Mouse (Mus musculus) MEL (cell line): ENCODE results near the gene Snx4. TPM values are rescaled to one million over a fixed set of nuclear protein-coding genes. Genes with fewer than 3 reads are reported as not detected.

Experiments used
- DNase-seq: peaks from one replicate; pipeline ENCODE4 v3.0.0; 2011; ENCODE audit warnings: low read depth, low spot score
- H3K27ac ChIP-seq: 2 replicates; pipeline ENCODE4 v1.5.1; 2012; ENCODE audit warnings: low read depth, mild to moderate bottlenecking, control low read depth, low read length, moderate library complexity; ENCODE audit not compliant: control insufficient read depth
- H3K27me3 ChIP-seq, 2 experiments: fragments of 150-350 bp in 1 of 2; sonication (generic) in 1 of 2; 2 replicates each; pipeline ENCODE4 v1.6.1; 2012; ENCODE audit warnings: low read length in 2 of 2, mild to moderate bottlenecking in 2 of 2, improper control_type of control experiment in 1 of 2, moderate library complexity in 1 of 2; ENCODE audit not compliant: insufficient read depth in 2 of 2, control insufficient read depth in 1 of 2
- H3K36me3 ChIP-seq, 2 experiments: 2 replicates each; pipeline ENCODE4 v1.6.1; 2012 to 2014; ENCODE audit warnings: low read length in 2 of 2, improper control_type of control experiment in 1 of 2, inconsistent platforms in 1 of 2, mild to moderate bottlenecking in 1 of 2; ENCODE audit not compliant: insufficient read depth in 2 of 2, control insufficient read depth in 1 of 2
- H3K4me1 ChIP-seq, 2 experiments: fragments of 150-350 bp in 1 of 2; sonication (generic) in 1 of 2; 2 replicates each; pipeline ENCODE4 v1.6.1; 2012; ENCODE audit warnings: low read length in 2 of 2, improper control_type of control experiment in 1 of 2, mild to moderate bottlenecking in 1 of 2; ENCODE audit not compliant: insufficient read depth in 2 of 2, control insufficient read depth in 1 of 2
- H3K4me3 ChIP-seq, 2 experiments: fragments of 150-350 bp in 1 of 2; sonication (generic) in 1 of 2; 2 replicates each; pipeline ENCODE4 v1.5.1; 2012; ENCODE audit warnings: low read depth in 2 of 2, low read length in 2 of 2, mild to moderate bottlenecking in 2 of 2, moderate library complexity in 2 of 2, control low read depth in 1 of 2, improper control_type of control experiment in 1 of 2; ENCODE audit not compliant: control insufficient read depth in 1 of 2, insufficient read depth in 1 of 2
- H3K79me2 ChIP-seq: 2 replicates; pipeline ENCODE4 v1.6.1; 2012; ENCODE audit warnings: mild to moderate bottlenecking, low read length, moderate library complexity; ENCODE audit not compliant: control insufficient read depth, poor library complexity, insufficient read depth
- H3K9ac ChIP-seq: 2 replicates; pipeline ENCODE4 v1.6.1; 2012; ENCODE audit warnings: low read depth, mild to moderate bottlenecking, control low read depth, low read length, moderate library complexity; ENCODE audit not compliant: control insufficient read depth, poor library complexity, severe bottlenecking
- H3K9me3 ChIP-seq: fragments of 150-350 bp; sonication (generic); replicated peaks from 2 replicates; pipeline ENCODE4 v1.6.1; 2012; ENCODE audit warnings: mild to moderate bottlenecking, low read length, improper control_type of control experiment, moderate library complexity; ENCODE audit not compliant: insufficient read depth
- CHD1 ChIP-seq: IDR thresholded peaks from 2 replicates; pipeline ENCODE4 v1.6.1; 2012; ENCODE audit warnings: low read depth, mild to moderate bottlenecking, inconsistent platforms, low read length, improper control_type of control experiment
- E2F4 ChIP-seq: IDR thresholded peaks from 2 replicates; pipeline ENCODE4 v1.6.1; 2011; ENCODE audit warnings: low read depth, low read length, improper control_type of control experiment, borderline replicate concordance
- ELF1 ChIP-seq: IDR thresholded peaks from 2 replicates; pipeline ENCODE4 v1.6.1; 2014; ENCODE audit warnings: low read depth, mild to moderate bottlenecking, inconsistent platforms, low read length, improper control_type of control experiment, moderate library complexity
- EP300 ChIP-seq, 2 experiments: IDR thresholded peaks; 2 replicates each; pipeline ENCODE4 v1.6.1; 2011; ENCODE audit warnings: improper control_type of control experiment in 2 of 2, low read length in 2 of 2, low read depth in 1 of 2, mild to moderate bottlenecking in 1 of 2
- ETS1 ChIP-seq: IDR thresholded peaks from 2 replicates; pipeline ENCODE4 v1.6.1; 2012; ENCODE audit warnings: low read depth, mild to moderate bottlenecking, inconsistent platforms, low read length, improper control_type of control experiment, moderate library complexity
- KAT2A ChIP-seq: conservative IDR thresholded peaks from 2 replicates; pipeline ENCODE4 v1.6.1; 2012; ENCODE audit warnings: low read depth, low read length, improper control_type of control experiment, inconsistent platforms
- MAX ChIP-seq: IDR thresholded peaks from 2 replicates; pipeline ENCODE4 v1.6.1; 2011; ENCODE audit warnings: low read length, improper control_type of control experiment
- MYB ChIP-seq: IDR thresholded peaks from 2 replicates; pipeline ENCODE4 v1.6.1; 2011; ENCODE audit warnings: mild to moderate bottlenecking, low read depth, low read length, improper control_type of control experiment
- NELFE ChIP-seq: IDR thresholded peaks from 2 replicates; pipeline ENCODE4 v1.6.1; 2011; ENCODE audit warnings: low read depth, low read length, improper control_type of control experiment
- NRF1 ChIP-seq: IDR thresholded peaks from 2 replicates; pipeline ENCODE4 v1.6.1; 2014; ENCODE audit warnings: low read depth, mild to moderate bottlenecking, inconsistent platforms, low read length, improper control_type of control experiment, moderate library complexity; ENCODE audit not compliant: poor library complexity, insufficient read depth, severe bottlenecking
- POLR2A ChIP-seq, 2 experiments: IDR thresholded peaks; 2 replicates each; pipeline ENCODE4 v1.6.1; 2011 to 2012; ENCODE audit warnings: low read length in 2 of 2, mild to moderate bottlenecking in 2 of 2, control low read depth in 1 of 2, improper control_type of control experiment in 1 of 2, low read depth in 1 of 2, moderate library complexity in 1 of 2; ENCODE audit not compliant: control insufficient read depth in 1 of 2, insufficient read depth in 1 of 2, poor library complexity in 1 of 2
- POLR2AphosphoS2 ChIP-seq: IDR thresholded peaks from 2 replicates; pipeline ENCODE4 v1.6.1; 2011; ENCODE audit warnings: low read length, improper control_type of control experiment
- TCF12 ChIP-seq: IDR thresholded peaks from 2 replicates; pipeline ENCODE4 v1.6.1; 2014; ENCODE audit warnings: low read depth, mild to moderate bottlenecking, inconsistent platforms, low read length, improper control_type of control experiment, moderate library complexity
- UBTF ChIP-seq: IDR thresholded peaks from 2 replicates; pipeline ENCODE4 v1.6.1; 2012; ENCODE audit warnings: low read depth, mild to moderate bottlenecking, inconsistent platforms, low read length, improper control_type of control experiment, moderate library complexity, borderline replicate concordance; ENCODE audit not compliant: insufficient read depth
- ZC3H11A ChIP-seq: IDR thresholded peaks from 2 replicates; pipeline ENCODE4 v1.6.1; 2012; ENCODE audit warnings: low read depth, mild to moderate bottlenecking, inconsistent platforms, low read length, improper control_type of control experiment
- ZKSCAN1 ChIP-seq: IDR thresholded peaks from 2 replicates; pipeline ENCODE4 v1.6.1; 2012; ENCODE audit warnings: low read depth, mild to moderate bottlenecking, inconsistent platforms, low read length, improper control_type of control experiment, moderate library complexity
- polyA plus RNA-seq, 2 experiments: library from polyadenylated mRNA; stranded (reverse) in 1 of 2; unstranded in 1 of 2; fragments of >175 nt in 1 of 2; fragments of >200 nt in 1 of 2; gene quantifications; 2 replicates each; pipeline versions ENCODE4 v1.2.1 to v1.2.4; 2012; ENCODE audit warnings: low replicate concordance in 2 of 2, low read depth in 1 of 2; ENCODE audit not compliant: insufficient read length in 2 of 2, insufficient read depth in 1 of 2, missing spikeins in 1 of 2
- total RNA-seq: library from RNA; depleted of rRNA; stranded (reverse); fragments of 300-350 nt; gene quantifications from 2 replicates; pipeline ENCODE4 v1.2.3, GENCODE M21; 2012

Gene Snx4
- total and polyA plus RNA-seq, 3 experiments: 34.7 to 36.1 TPM; not detected in 1

- H3K4me3 ChIP-seq: no peak overlapping the region
- H3K4me1 ChIP-seq: no peaks in the 10 kb centered on the region
- H3K36me3 ChIP-seq: no peaks in the 10 kb centered on the region
- no peak for DNase-seq
- TF ChIP-seq ELF1 (no peak), POLR2A (IDR thresholded peaks at IDR 0.05; ENCODE audit: control insufficient read depth in 1 of 2, insufficient read depth in 1 of 2, low read depth in 1 of 2, low read length in 2 of 2, poor library complexity in 1 of 2) (no peak), NELFE (no peak), POLR2AphosphoS2 (no peak), CHD1 (no peak), MAX (no peak), E2F4 (no peak), UBTF (no peak), NRF1 (no peak)
- no peak overlapping the region for H3K9ac ChIP-seq
- H3K9me3 ChIP-seq: no peaks in the 10 kb centered on the region
- H3K79me2 ChIP-seq: no peaks in the 10 kb centered on the region
- no peak overlapping the region for H3K27ac ChIP-seq
- H3K27me3 ChIP-seq: peaks cover 1% of the 10 kb centered on the region in 2 experiments; a peak in 2 of 4 replicates
Measured at GRCm38 (mm10) chr16:33325704-33326455, 74.6 kb downstream of the Snx4 start.

- Histone ChIP-seq H3K27ac (no peak overlapping the region), H3K9me3 (no peaks in the 10 kb centered on the region), H3K9ac (no peak overlapping the region), H3K36me3 (no peaks in the 10 kb centered on the region), H3K4me1 (no peaks in the 10 kb centered on the region), H3K4me3 (no peak overlapping the region), H3K27me3 (peaks cover 1% of the 10 kb centered on the region in 2 experiments; a peak in 2 of 4 replicates), H3K79me2 (no peaks in the 10 kb centered on the region)
- DNase-seq: no peak
- TF ChIP-seq MYB (no peak), TCF12 (no peak), POLR2AphosphoS2 (no peak), CHD1 (no peak), ZC3H11A (no peak), KAT2A (no peak), EP300 (IDR thresholded peaks at IDR 0.05; ENCODE audit: low read depth in 1 of 2, low read length in 2 of 2) (no peak), ZKSCAN1 (no peak), E2F4 (no peak), ETS1 (no peak)
Measured at GRCm38 (mm10) chr16:33326589-33326988, 75.3 kb downstream of the Snx4 start.
